Mouse (Mus musculus): Measurements from ENCODE around the gene Tph1. TPM values are rescaled to one million over a fixed set of nuclear protein-coding genes. Genes with fewer than 3 reads are reported as not detected.

The Tph1 gene
- polyA plus RNA-seq (2015; fragmentation: Nextera tagmentation; extraction: Ambion mirVana), result 2.8 and 7.1 TPM in 2 replicates

GRCm38 (mm10) chr7:46672160-46672672, at the start of gene Tph1:
TSS of gene Tph1 (minus strand) at chr7:46672537.

GRCm38 (mm10) chr7:46715600-46715999, 43.3 kb upstream of the Tph1 start, which contains the start of gene Saa3:
TSS of gene Saa3 (minus strand) at chr7:46715700.

GRCm38 (mm10) chr7:46710390-46710844, 38.1 kb upstream of the Tph1 start, which contains the start of gene Saal1:
TSS of gene Saal1 (minus strand) at chr7:46710680.

GRCm38 (mm10) chr7:46639692-46640031, 32.7 kb downstream of the Tph1 start, which contains the start of gene Sergef:
TSS of gene Sergef (minus strand) at chr7:46639807.

Other genes with a start within 250 kb of the Tph1 start
- 6.3 and 9.4 TPM in 2 replicates for gene Sergef, start 32.7 kb downstream of the Tph1 start, polyA plus RNA-seq (2015; fragmentation: Nextera tagmentation; extraction: Ambion mirVana)
- gene Saal1, start 38.1 kb upstream of the Tph1 start, polyA plus RNA-seq (2015; fragmentation: Nextera tagmentation; extraction: Ambion mirVana), result 15.8 and 16.1 TPM in 2 replicates
- 0.75 and 1.3 TPM in 2 replicates for gene Saa3, start 43.2 kb upstream of the Tph1 start, polyA plus RNA-seq (2015; fragmentation: Nextera tagmentation; extraction: Ambion mirVana)
- not detected in 2 replicates for gene Saa4, start 60.1 kb upstream of the Tph1 start, polyA plus RNA-seq (2015; fragmentation: Nextera tagmentation; extraction: Ambion mirVana)
- gene Saa1, start 70.4 kb upstream of the Tph1 start, polyA plus RNA-seq (2015; fragmentation: Nextera tagmentation; extraction: Ambion mirVana), result not detected in 2 replicates
- gene Saa2, start 79.3 kb upstream of the Tph1 start, polyA plus RNA-seq (2015; fragmentation: Nextera tagmentation; extraction: Ambion mirVana), result not detected in 2 replicates
- 6.0 and 7.1 TPM in 2 replicates for gene Hps5, start 123.5 kb upstream of the Tph1 start, polyA plus RNA-seq (2015; fragmentation: Nextera tagmentation; extraction: Ambion mirVana)
- gene Gtf2h1, start 123.6 kb upstream of the Tph1 start, polyA plus RNA-seq (2015; fragmentation: Nextera tagmentation; extraction: Ambion mirVana), result 30.5 and 31.4 TPM in 2 replicates
- 663 and 670 TPM in 2 replicates for gene Ldha, start 168.9 kb upstream of the Tph1 start, polyA plus RNA-seq (2015; fragmentation: Nextera tagmentation; extraction: Ambion mirVana)
- 0.54 and 0.59 TPM in 2 replicates for gene Ldhc, start 188.7 kb upstream of the Tph1 start, polyA plus RNA-seq (2015; fragmentation: Nextera tagmentation; extraction: Ambion mirVana)
- 62.8 and 65.5 TPM in 2 replicates for gene Tsg101, start 247.4 kb upstream of the Tph1 start, polyA plus RNA-seq (2015; fragmentation: Nextera tagmentation; extraction: Ambion mirVana)

All from spleen, postnatal 0 days (tissue).